Mouse (Mus musculus) forelimb bud, embryonic 11.5 days (tissue): ENCODE measurements around the gene Btrc.

Experiments used
- DNase-seq: peaks from one replicate; pipeline ENCODE4 v3.0.0-alpha.2; 2012; ENCODE audit warnings: low read depth, low spot score

Btrc gene

DNA sequence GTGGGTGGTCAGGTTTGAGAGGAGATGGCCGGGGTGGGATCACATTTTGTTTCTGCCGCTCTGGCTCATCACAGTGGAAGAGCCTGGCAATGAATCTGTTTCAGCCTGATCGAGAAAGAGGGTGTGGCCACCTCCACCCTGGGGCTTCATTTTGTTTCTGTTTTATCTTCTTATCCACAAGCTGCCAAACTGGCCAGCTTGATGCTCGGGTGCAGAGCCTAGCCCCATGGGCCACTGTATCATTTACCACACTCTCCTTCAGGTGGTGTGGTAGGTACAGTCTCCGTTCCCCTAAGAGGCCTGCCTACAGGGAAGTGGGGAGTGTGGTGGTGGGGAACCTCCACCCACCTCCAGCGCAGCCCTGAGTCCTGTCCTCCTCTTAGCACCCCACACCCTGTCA, 209.5 kb downstream of the Btrc start:
- DNase-seq, result no peak

DNA sequence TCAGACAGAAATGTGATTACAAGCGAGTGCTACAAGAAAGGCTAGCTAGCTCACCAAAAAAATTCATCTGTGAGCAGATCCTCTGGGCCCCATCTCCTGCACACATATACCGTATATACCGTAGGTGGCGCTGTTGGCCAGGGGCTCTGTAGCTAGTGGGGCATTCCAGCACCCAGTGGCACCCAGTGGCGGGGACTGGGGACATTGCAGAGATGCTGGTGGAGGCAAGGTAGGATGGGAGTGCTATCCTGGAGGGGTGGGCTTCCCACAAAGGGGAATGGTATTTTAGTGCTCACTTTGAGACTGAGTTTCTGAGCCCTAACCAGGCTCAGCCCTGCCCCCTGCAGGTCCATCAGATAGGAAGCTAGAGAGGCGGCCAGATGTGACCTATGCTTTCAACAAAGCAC, 210.3 kb downstream of the Btrc start:
- peak; percentile 52 for DNase-seq

DNA sequence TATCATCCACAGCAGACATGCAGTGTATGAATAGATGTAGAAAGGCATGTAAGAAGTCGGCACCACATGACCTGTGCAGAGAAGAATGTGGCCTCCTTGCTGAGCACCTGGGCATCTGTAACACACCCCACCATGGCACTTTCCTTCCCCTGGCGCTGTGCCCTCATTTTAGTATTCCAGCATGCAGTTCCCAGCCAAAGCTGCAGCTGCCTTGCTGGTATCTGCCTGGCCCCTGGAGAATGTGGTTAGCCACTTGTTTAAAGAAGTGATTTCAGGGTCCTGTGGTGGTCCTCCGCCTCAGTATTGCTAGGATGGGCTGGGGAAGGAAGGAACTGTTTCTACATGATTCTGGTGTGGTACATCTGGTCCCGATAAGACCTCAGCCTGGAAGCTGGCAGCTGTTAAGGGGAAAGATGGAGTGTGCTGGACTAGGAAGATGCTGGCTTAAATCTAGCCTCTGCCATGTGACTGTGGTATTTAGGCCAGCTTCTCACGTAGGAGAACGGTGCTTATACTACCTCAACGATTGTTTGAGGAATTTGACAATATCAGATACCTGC, 210.9 kb downstream of the Btrc start:
- DNase-seq, result no peak

GRCm38 (mm10) chr19:45574941-45575631, 211.6 kb downstream of the Btrc start:
- no peak for DNase-seq

DNA sequence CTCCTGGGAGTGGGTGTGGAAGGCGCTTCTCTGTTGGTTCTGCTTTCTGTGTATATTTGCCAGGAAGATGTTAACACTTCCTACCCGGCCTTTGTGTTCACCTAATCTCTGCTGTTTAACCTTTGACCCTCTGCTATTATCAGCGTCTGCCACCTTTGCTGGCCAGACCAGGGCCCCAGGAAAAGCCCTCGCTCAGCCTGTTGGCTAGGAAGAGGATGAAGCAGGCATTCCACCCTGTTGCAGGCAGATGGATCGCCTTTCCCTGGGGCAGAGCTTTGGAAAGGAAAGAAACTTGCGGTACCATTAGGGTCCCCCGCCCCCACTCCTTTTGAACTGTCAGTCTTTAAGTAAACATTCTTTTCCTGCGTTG, 212.1 kb downstream of the Btrc start:
- no peak for DNase-seq

- DNase-seq, result no peak
These were observed 213.7 kb downstream of the Btrc start for GRCm38 (mm10) chr19:45577141-45577750.

GRCm38 (mm10) chr19:45578976-45579375, 215.4 kb downstream of the Btrc start:
- DNase-seq, result no peak

DNA sequence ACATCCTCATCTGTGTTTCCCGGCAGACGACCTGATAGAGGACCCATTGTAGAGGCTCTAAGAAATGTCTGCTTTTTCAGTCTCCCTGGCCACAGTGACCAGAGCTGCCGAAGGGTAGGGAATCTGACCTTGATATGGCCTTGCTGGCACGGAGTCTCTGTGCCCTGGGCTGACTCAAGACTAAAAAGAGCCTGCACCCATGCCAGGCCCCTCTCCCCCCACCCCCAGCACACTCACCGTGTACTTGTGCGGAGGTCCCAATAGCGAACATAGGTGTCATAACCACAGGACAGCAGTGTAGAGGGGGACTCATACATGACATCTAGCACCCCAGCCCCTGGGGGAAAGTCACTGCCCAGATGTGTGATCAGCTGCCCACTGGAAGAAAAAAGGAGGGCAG, 215.9 kb downstream of the Btrc start:
- no peak for DNase-seq
